8 mouse cellular contexts compared by ENCODE assay signal in the genomic region with DNA sequence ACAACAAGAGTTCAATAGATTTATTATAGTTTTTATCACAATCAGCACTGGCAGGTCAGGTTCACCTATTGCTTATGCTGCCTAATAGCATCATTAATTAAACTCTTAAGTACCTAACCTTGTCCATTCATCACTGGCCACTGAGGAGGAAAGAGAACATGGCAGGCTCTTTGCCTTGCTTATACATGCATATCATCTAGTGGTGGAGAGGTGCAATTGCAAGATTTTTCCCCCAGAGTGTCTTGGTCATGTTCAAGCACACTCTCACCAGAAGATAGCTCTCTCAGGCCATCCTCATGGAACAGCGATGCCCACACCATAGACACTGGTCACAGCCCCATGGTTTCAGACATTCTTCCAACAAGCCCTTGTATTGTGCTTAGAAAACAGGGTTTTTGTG.
A peak's percentile ranks its signal among the peaks of the same experiment; 100 is the strongest.
DNase-seq lines count a peak whose midpoint lies in the region; ATAC-seq and TF ChIP-seq lines count a peak whose summit lies in the region.

No protein-coding gene starts in this region.

- peak; percentile 86 for TF ChIP-seq CTCF in layer of hippocampus, adult 2 months (conservative IDR thresholded peaks at IDR 0.05)
- TF ChIP-seq CTCF in E14TG2a.4 (conservative IDR thresholded peaks at IDR 0.05; ENCODE audit: low read length) = peak; percentile 95

- H3K27me3 ChIP-seq in E14TG2a.4 (ENCODE audit: insufficient read depth, low read length) = peaks cover 3% of the 10 kb centered on the region; the same call in 1 of the 2 replicates

- H3K36me3 ChIP-seq in E14TG2a.4 (ENCODE audit: insufficient read depth, low read length) = no peaks in the 10 kb centered on the region

- no peaks in the 10 kb centered on the region for H3K9me3 ChIP-seq in E14TG2a.4 (ENCODE audit: low read length)

- DNase-seq in layer of hippocampus, adult 2 months (ENCODE audit: low spot score in 2 of 2) = peak in 1 of 2 experiments; percentile 17
- no peak for DNase-seq in layer of hippocampus, postnatal 10 days (ENCODE audit: low spot score in 2 of 2)
- DNase-seq in MN1 (ENCODE audit: low spot score) = peak; percentile 47
- peak; percentile 12 for DNase-seq in kidney, postnatal 10 days
- no peak for DNase-seq in thymus, postnatal 10 days (ENCODE audit: low spot score in 2 of 2)
- DNase-seq in ovary, postnatal 14 days (ENCODE audit: low spot score) = no peak

- ATAC-seq in erythroid progenitor cell, adult 5-6 weeks (replicated peaks; ENCODE audit: low FRiP score, poor library complexity, severe bottlenecking) = no peak

- H3K4me1 ChIP-seq in E14TG2a.4 (replicated peaks; ENCODE audit: low read depth, low read length) = peaks cover 36% of the 10 kb centered on the region

- no peak overlapping the region for H3K27ac ChIP-seq in layer of hippocampus, adult 2 months

- H3K4me3 ChIP-seq in layer of hippocampus, adult 2 months = no peak overlapping the region
- H3K4me3 ChIP-seq in E14TG2a.4 (replicated peaks; ENCODE audit: low read length) = no peak overlapping the region

Comparison
In these comparisons a context has a peak if more than half of its experiments do, and no peak if none do; other contexts are left out.
1. DNase-seq: peak in MN1 (single experiment) and kidney, postnatal 10 days (single experiment); none in layer of hippocampus, postnatal 10 days (0 of 2), thymus, postnatal 10 days (0 of 2) and ovary, postnatal 14 days (single experiment).